Mouse (Mus musculus): ENCODE results near the gene Rwdd3. TPM values are rescaled to one million over a fixed set of nuclear protein-coding genes. Genes with fewer than 3 reads are reported as not detected.

Rwdd3 gene
- total and polyA plus RNA-seq, 3 experiments = 1.1 to 14.4 (median 12.6) TPM

DNA sequence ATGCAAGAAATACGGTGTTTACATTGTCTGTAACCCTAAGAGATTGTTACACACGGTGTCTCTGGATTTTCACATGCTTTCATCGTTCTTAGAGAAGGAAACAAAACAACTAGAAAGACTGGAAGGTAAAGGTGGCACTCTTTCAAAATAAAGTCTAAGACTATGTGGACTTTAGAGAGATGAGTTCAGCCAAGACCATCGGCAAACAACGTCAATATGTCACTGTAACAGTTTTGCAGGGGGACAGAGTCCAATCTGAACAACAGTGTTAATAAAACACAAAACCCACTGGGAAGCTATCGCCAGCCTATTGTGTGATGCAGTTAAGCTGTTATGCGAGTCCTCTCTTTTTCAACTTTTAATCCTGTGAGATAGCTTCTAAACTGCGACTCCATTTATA lies 2.9 kb downstream of the Rwdd3 start:
- Histone ChIP-seq H3K27me3 (ENCODE audit: insufficient read depth, low read length) (no peaks in the 10 kb centered on the region), H3K36me3 (replicated peaks) (peaks cover 39% of the 10 kb centered on the region), H3K4me1 (ENCODE audit: insufficient read depth, low read depth, low read length) (peaks cover 25% of the 10 kb centered on the region), H3K9me3 (replicated peaks) (peaks cover 3% of the 10 kb centered on the region; the same call in 1 of the 2 replicates), H3K4me3 (ENCODE audit: low read depth, low read length) (no peak overlapping the region)
- no peak for TF ChIP-seq POLR2AphosphoS5 (IDR thresholded peaks at IDR 0.05; ENCODE audit: insufficient replicate concordance, low read depth, low read length)
- TF ChIP-seq CTCF (IDR thresholded peaks at IDR 0.05; ENCODE audit: low read depth, low read length) = no peak
- TF ChIP-seq GATA2 (IDR thresholded peaks at IDR 0.05; ENCODE audit: borderline replicate concordance, low read depth, low read length) = no peak
- no peak for TF ChIP-seq GATA1 (IDR thresholded peaks at IDR 0.05; ENCODE audit: borderline replicate concordance, low read length)
- no peak for TF ChIP-seq TAL1 (conservative IDR thresholded peaks at IDR 0.05; ENCODE audit: low read depth, low read length)
- DNase-seq (ENCODE audit: low spot score) = no peak
- ATAC-seq (ENCODE audit: extremely low read depth, insufficient number of reproducible peaks, low FRiP score, poor library complexity, severe bottlenecking) = no peak

DNA sequence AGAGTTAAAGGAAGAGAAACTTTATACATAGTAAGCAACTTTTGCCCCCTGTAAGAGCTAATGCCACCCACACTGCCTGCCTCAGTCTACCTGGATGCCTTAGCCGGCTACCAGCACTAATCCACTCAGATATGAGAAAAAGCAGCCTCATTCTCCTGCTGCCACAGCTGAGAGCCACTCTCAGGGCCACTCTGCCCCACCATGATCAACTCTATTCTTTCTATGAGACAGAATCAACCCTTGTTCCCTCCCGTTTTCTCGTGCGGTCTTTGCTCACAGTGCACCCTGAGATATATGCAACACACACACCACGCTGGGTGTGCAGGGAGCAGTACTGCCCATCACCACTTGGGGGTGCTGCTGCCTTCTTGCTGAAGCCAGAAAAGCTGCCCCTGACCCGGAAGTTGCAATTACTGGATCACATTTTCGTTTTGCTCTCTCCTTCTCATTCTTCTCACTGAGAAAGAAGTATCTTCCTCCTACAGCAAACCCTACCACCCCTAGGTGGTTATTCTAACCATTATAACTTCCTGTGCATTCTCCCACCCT lies 8.2 kb downstream of the Rwdd3 start:
- H3K4me3 ChIP-seq (ENCODE audit: low read depth, low read length) = no peak overlapping the region
- TF ChIP-seq GATA1 (IDR thresholded peaks at IDR 0.05; ENCODE audit: borderline replicate concordance, low read length) = no peak
- TF ChIP-seq POLR2AphosphoS5 (IDR thresholded peaks at IDR 0.05; ENCODE audit: insufficient replicate concordance, low read depth, low read length) = no peak
- TF ChIP-seq CTCF (IDR thresholded peaks at IDR 0.05; ENCODE audit: low read depth, low read length) = peak; percentile 84
- peaks cover 38% of the 10 kb centered on the region for H3K36me3 ChIP-seq (replicated peaks)
- no peak for DNase-seq (ENCODE audit: low spot score)
- H3K4me1 ChIP-seq (ENCODE audit: insufficient read depth, low read depth, low read length) = peaks cover 15% of the 10 kb centered on the region
- ATAC-seq (ENCODE audit: extremely low read depth, insufficient number of reproducible peaks, low FRiP score, poor library complexity, severe bottlenecking) = peak; percentile 42
- peaks cover 3% of the 10 kb centered on the region; the same call in 1 of the 2 replicates for H3K9me3 ChIP-seq (replicated peaks)
- H3K27me3 ChIP-seq (ENCODE audit: insufficient read depth, low read length) = no peaks in the 10 kb centered on the region

DNA sequence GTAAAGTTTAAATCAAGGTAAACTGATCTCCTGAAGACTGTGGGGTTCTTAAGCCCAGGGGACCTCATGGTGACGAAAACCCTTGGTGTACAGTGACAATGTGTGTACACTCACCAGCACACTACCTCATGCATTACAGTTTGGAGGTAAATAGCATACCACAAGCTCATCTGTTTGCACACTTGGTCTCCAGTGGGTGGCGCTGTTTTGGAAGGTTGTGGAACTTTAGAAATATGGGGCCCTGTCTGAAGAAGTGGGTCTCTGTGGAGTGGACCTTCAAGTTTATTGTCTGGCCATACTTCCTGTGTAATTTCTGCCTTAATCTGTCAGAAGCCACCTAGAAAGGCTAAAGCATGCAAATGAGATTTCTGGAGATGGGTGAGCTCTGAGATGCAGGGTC lies 9.8 kb downstream of the Rwdd3 start:
- no peak for DNase-seq (ENCODE audit: low spot score)
- no peaks in the 10 kb centered on the region for H3K27me3 ChIP-seq (ENCODE audit: insufficient read depth, low read length)
- ATAC-seq (ENCODE audit: extremely low read depth, insufficient number of reproducible peaks, low FRiP score, poor library complexity, severe bottlenecking) = no peak
- peaks cover 2% of the 10 kb centered on the region; the same call in 1 of the 2 replicates for H3K9me3 ChIP-seq (replicated peaks)
- TF ChIP-seq CTCF (IDR thresholded peaks at IDR 0.05; ENCODE audit: low read depth, low read length) (0 out of 2 replicates have a peak, but pooled peaks have one; percentile 21), GATA1 (IDR thresholded peaks at IDR 0.05; ENCODE audit: borderline replicate concordance, low read length) (no peak)
- H3K4me3 ChIP-seq (ENCODE audit: low read depth, low read length) = no peak overlapping the region
- H3K4me1 ChIP-seq (ENCODE audit: insufficient read depth, low read depth, low read length) = peaks cover 15% of the 10 kb centered on the region
- H3K36me3 ChIP-seq (replicated peaks) = peaks cover 33% of the 10 kb centered on the region

DNA sequence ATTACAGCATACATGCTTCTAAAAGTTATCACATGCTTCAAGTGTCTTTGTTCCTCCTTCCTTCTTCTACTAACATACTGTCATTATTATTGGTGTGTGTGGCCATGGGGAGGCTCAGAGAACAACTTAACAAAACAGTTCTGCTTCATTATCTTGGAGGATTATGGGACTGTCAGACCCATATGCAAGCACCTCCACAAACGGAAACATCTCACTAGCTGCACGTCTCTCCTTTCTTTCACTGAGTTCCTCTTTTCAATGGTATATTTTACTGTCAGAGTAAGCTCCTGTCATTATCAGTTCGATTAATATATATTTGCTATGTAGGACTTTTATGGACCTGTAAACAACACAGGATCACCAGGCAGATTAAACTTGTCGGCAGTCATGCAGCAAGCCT lies 11.1 kb downstream of the Rwdd3 start:
- no peaks in the 10 kb centered on the region for H3K27me3 ChIP-seq (ENCODE audit: insufficient read depth, low read length)
- no peak overlapping the region for H3K4me3 ChIP-seq (ENCODE audit: low read depth, low read length)
- DNase-seq (ENCODE audit: low spot score) (no peak), ATAC-seq (ENCODE audit: extremely low read depth, insufficient number of reproducible peaks, low FRiP score, poor library complexity, severe bottlenecking) (peak; percentile 61; the same call in 1 of the 2 replicates)
- peaks cover 15% of the 10 kb centered on the region for H3K4me1 ChIP-seq (ENCODE audit: insufficient read depth, low read depth, low read length)
- peaks cover 24% of the 10 kb centered on the region for H3K36me3 ChIP-seq (replicated peaks)
- H3K9me3 ChIP-seq (replicated peaks) = no peaks in the 10 kb centered on the region
- TF ChIP-seq TAL1 (conservative IDR thresholded peaks at IDR 0.05; ENCODE audit: low read depth, low read length) (no peak), GATA1 (IDR thresholded peaks at IDR 0.05; ENCODE audit: borderline replicate concordance, low read length) (no peak), GATA2 (IDR thresholded peaks at IDR 0.05; ENCODE audit: borderline replicate concordance, low read depth, low read length) (no peak), POLR2AphosphoS5 (IDR thresholded peaks at IDR 0.05; ENCODE audit: insufficient replicate concordance, low read depth, low read length) (no peak)

DNA sequence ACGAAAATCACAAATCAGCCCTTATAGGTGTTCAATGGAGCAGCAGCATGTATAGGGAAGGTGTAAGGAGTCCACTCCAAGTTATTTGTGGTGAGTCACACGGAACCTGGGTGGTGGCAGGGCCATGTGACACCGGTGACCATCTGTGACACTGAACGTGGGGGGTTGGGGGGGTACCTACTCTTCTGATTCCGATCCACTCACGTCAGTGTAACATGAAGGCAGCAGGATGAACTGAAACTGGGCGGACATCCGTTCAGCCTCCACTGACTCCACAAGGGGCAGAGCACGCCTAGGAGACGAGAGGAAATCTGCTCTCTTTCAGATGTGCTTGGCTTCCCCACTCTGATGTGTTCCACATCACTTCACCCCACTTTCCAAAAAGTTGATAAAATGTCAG lies 11.9 kb downstream of the Rwdd3 start:
- H3K9me3 ChIP-seq (replicated peaks) = no peaks in the 10 kb centered on the region
- TF ChIP-seq CTCF (IDR thresholded peaks at IDR 0.05; ENCODE audit: low read depth, low read length) (no peak), TAL1 (conservative IDR thresholded peaks at IDR 0.05; ENCODE audit: low read depth, low read length) (no peak), GATA1 (IDR thresholded peaks at IDR 0.05; ENCODE audit: borderline replicate concordance, low read length) (no peak), GATA2 (IDR thresholded peaks at IDR 0.05; ENCODE audit: borderline replicate concordance, low read depth, low read length) (no peak), POLR2AphosphoS5 (IDR thresholded peaks at IDR 0.05; ENCODE audit: insufficient replicate concordance, low read depth, low read length) (no peak)
- H3K36me3 ChIP-seq (replicated peaks) = peaks cover 22% of the 10 kb centered on the region
- H3K4me1 ChIP-seq (ENCODE audit: insufficient read depth, low read depth, low read length) = peaks cover 15% of the 10 kb centered on the region
- no peak overlapping the region for H3K4me3 ChIP-seq (ENCODE audit: low read depth, low read length)
- H3K27me3 ChIP-seq (ENCODE audit: insufficient read depth, low read length) = no peaks in the 10 kb centered on the region
- no peak for DNase-seq (ENCODE audit: low spot score)
- no peak for ATAC-seq (ENCODE audit: extremely low read depth, insufficient number of reproducible peaks, low FRiP score, poor library complexity, severe bottlenecking)

DNA sequence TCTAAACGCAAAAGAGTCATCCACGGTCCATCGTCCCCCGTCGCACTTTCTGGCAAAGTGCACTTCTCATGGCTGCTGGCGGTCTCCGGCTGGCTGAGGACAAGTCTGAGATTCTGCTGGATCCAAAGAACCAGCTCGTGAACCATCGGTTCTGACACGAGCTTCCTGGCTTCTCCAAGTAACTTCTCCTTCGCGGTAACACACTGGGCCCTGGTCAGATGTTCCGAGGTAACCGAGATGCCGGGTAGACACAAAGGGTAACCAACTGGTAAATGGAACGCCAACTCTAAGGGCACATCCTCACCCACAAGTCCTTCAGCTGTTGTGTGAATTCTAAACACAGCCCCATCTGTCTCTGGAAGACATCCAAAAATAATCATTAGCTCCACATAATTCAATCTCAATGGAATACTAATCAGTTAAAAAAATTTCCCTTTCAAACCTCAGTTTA lies 12.6 kb downstream of the Rwdd3 start:
- no peak overlapping the region for H3K4me3 ChIP-seq (ENCODE audit: low read depth, low read length)
- peaks cover 13% of the 10 kb centered on the region for H3K4me1 ChIP-seq (ENCODE audit: insufficient read depth, low read depth, low read length)
- no peaks in the 10 kb centered on the region for H3K27me3 ChIP-seq (ENCODE audit: insufficient read depth, low read length)
- H3K9me3 ChIP-seq (replicated peaks) = no peaks in the 10 kb centered on the region
- DNase-seq (ENCODE audit: low spot score) = no peak
- TF ChIP-seq GATA1 (IDR thresholded peaks at IDR 0.05; ENCODE audit: borderline replicate concordance, low read length) = no peak
- TF ChIP-seq POLR2AphosphoS5 (IDR thresholded peaks at IDR 0.05; ENCODE audit: insufficient replicate concordance, low read depth, low read length) = no peak
- no peak for TF ChIP-seq TAL1 (conservative IDR thresholded peaks at IDR 0.05; ENCODE audit: low read depth, low read length)
- no peak for TF ChIP-seq CTCF (IDR thresholded peaks at IDR 0.05; ENCODE audit: low read depth, low read length)
- no peak for TF ChIP-seq GATA2 (IDR thresholded peaks at IDR 0.05; ENCODE audit: borderline replicate concordance, low read depth, low read length)
- H3K36me3 ChIP-seq (replicated peaks) = peaks cover 17% of the 10 kb centered on the region
- ATAC-seq (ENCODE audit: extremely low read depth, insufficient number of reproducible peaks, low FRiP score, poor library complexity, severe bottlenecking) = no peak

Data from G1E (cell line).